Mouse (Mus musculus) small intestine, adult 2 months (tissue): Measurements from ENCODE around the gene Sbf2. TPM values are rescaled to one million over a fixed set of nuclear protein-coding genes. Genes with fewer than 3 reads are reported as not detected.

Experiments
- H3K27ac ChIP-seq: fragments of 200-500 bp; 2 replicates; pipeline ENCODE4 v1.5.1; 2012; ENCODE audit warnings: low read depth, low read length, control low read depth, inconsistent platforms; ENCODE audit not compliant: insufficient read depth
- H3K27me3 ChIP-seq: fragments of 200-500 bp; 2 replicates; pipeline ENCODE4 v1.6.1; 2012; ENCODE audit warnings: mild to moderate bottlenecking, moderate library complexity, low read length, inconsistent platforms; ENCODE audit not compliant: control insufficient read depth, insufficient read depth
- H3K36me3 ChIP-seq: fragments of 200-500 bp; 2 replicates; pipeline ENCODE4 v1.6.1; 2012; ENCODE audit warnings: mild to moderate bottlenecking, low read length, control low read depth, inconsistent platforms; ENCODE audit not compliant: control insufficient read depth, insufficient read depth
- H3K4me1 ChIP-seq: fragments of 200-500 bp; 2 replicates; pipeline ENCODE4 v1.6.1; 2012; ENCODE audit warnings: low read length, inconsistent platforms, mixed read lengths; ENCODE audit not compliant: control insufficient read depth, insufficient read depth, insufficient read length
- H3K4me3 ChIP-seq: fragments of 200-500 bp; 2 replicates; pipeline ENCODE4 v1.5.1; 2012; ENCODE audit warnings: low read depth, mild to moderate bottlenecking, control low read depth, inconsistent platforms, low read length, moderate library complexity
- CTCF ChIP-seq: fragments of 200-500 bp; IDR thresholded peaks from 2 replicates; pipeline ENCODE4 v1.5.1; 2012; ENCODE audit warnings: low read depth, mild to moderate bottlenecking, control low read depth, inconsistent platforms, low read length, moderate library complexity, mixed read lengths; ENCODE audit not compliant: insufficient replicate concordance, insufficient read length; ENCODE audit errors: extremely low read depth
- POLR2A ChIP-seq: fragments of 200-500 bp; IDR thresholded peaks from 2 replicates; pipeline ENCODE4 v1.6.1; 2012; ENCODE audit warnings: low read depth, mild to moderate bottlenecking, control low read depth, inconsistent platforms, low read length, moderate library complexity
- WGBS: fragments of 180-500 bp; shearing (Covaris S2); methylation state at CpG from one replicate; pipeline ENCODE4 v1.1.7; 2018; 5-methylcytosine and 5-hydroxymethylcytosine counted together
- polyA plus RNA-seq: library from polyadenylated mRNA; depleted of rRNA; stranded (reverse); fragments of >200 nt; gene quantifications from 2 replicates; pipeline ENCODE4 v1.2.3, GENCODE M21; 2012

Gene Sbf2
- polyA plus RNA-seq, 1 experiment = 13.7 TPM

- TF ChIP-seq CTCF (no peak), POLR2A (no peak)
- 44% methylated on average over 2 of the region's 2 CpGs for WGBS
- Histone ChIP-seq H3K4me3 (no peak overlapping the region), H3K4me1 (peaks cover 24% of the 10 kb centered on the region), H3K27ac (no peak overlapping the region), H3K36me3 (no peaks in the 10 kb centered on the region), H3K27me3 (peaks cover 11% of the 10 kb centered on the region; the same call in 1 of the 2 replicates)
These were observed 9.3 kb upstream of the Sbf2 start for GRCm38 (mm10) chr7:110624067-110624466.

DNA sequence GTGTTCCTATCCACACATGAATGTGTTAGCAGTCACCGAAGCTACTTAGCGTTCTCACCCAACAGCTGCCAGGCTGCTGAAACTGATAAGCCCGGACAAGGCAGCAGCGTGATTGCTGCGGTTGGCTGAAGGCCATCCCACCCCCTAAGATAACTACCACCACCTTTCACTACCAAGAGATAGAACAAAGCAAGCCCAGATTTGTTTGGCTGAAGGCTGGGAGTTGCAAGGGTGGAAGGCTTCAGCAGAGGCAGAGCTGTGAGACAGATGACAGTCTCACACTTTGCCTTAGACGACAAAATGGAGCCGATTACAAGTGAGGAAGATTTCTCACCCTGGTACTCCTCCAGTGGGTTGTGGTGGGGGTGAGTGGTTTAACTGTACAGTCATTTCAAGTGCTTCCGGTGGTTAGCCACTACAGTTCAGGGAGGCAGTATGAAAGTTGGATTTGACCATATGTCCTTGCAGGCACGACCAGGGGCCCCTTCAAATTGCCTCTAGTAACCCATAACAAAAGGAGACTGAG, 4.4 kb upstream of the Sbf2 start:
- TF ChIP-seq CTCF (no peak), POLR2A (no peak)
- no peak overlapping the region for H3K4me3 ChIP-seq
- H3K27me3 ChIP-seq = no peaks in the 10 kb centered on the region
- no peaks in the 10 kb centered on the region for H3K36me3 ChIP-seq
- WGBS = 9% methylated on average over 9 of the region's 9 CpGs
- no peak overlapping the region for H3K27ac ChIP-seq
- peaks cover 16% of the 10 kb centered on the region; the same call in 1 of the 2 replicates for H3K4me1 ChIP-seq

DNA sequence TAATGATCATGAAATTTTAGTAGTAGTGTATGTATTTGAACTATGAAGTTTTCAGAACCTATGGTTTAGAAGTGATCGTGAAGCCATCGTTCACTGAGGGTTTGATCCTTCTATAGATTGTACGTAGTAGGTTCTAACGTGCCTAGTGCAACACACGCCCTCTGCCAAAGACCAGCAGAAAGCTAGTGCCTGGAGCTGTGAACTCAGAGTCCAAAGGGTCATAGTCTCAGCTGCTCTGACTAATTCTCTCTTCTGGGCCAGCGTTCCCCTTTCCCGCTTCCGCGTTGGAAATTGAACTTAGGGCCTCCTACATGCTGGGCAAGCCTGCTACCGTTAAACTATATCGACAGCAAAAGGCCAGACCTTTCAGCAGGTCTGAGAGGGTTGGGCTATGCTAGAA, 1.1 kb upstream of the Sbf2 start:
- H3K27me3 ChIP-seq = no peaks in the 10 kb centered on the region; the same call in 1 of the 2 replicates
- 8% methylated on average over 11 of the region's 11 CpGs for WGBS
- H3K4me3 ChIP-seq = no peak overlapping the region
- TF ChIP-seq POLR2A (no peak), CTCF (no peak)
- peak overlapping the region; percentile 93 for H3K27ac ChIP-seq
- peaks cover 19% of the 10 kb centered on the region for H3K4me1 ChIP-seq
- H3K36me3 ChIP-seq = no peaks in the 10 kb centered on the region

DNA sequence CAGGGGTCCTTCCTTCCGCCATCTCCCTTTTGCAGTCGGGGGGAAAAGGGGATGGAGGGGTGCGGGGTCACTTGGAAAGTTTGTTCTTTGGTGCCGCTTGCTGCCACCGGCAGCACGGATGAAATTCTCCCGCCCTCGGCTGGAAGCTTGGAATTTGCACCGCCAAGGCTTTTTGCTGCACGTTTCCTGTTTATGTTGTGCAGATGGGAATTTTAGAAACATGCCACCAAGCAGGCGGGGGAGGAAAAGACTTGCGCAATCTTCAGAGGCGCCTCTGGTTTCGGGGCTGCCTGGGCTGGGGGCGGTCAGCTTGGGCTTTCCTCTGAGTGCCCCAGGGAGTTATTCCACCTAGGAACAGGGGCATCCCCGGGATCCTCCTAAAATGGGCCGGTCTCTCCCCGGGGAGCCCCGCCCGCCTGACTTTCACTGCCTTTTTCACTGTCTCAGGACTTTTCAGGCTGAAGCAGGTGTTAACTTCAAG, 469 bp upstream of the Sbf2 start:
- 2% methylated on average over 20 of the region's 20 CpGs for WGBS
- Histone ChIP-seq H3K27ac (peak overlapping the region; percentile 93), H3K4me3 (peak overlapping the region; percentile 83), H3K27me3 (no peaks in the 10 kb centered on the region; the same call in 1 of the 2 replicates), H3K4me1 (peaks cover 16% of the 10 kb centered on the region), H3K36me3 (no peaks in the 10 kb centered on the region)
- TF ChIP-seq POLR2A = peak; percentile 19; the same call in 1 of the 2 replicates
- TF ChIP-seq CTCF = no peak

- WGBS = 4% methylated on average over 17 of the region's 17 CpGs
These were observed 1.2 kb downstream of the Sbf2 start for GRCm38 (mm10) chr7:110613381-110614132.

GRCm38 (mm10) chr7:110606906-110607305, 7.8 kb downstream of the Sbf2 start:
- 96% methylated on average over 1 of the region's 1 CpGs for WGBS

More at GRCm38 (mm10) chr7:110613381-110614132, 1.2 kb downstream of the Sbf2 start:
- no peaks in the 10 kb centered on the region for H3K36me3 ChIP-seq
- H3K4me1 ChIP-seq = peaks cover 8% of the 10 kb centered on the region
- TF ChIP-seq POLR2A (no peak), CTCF (no peak)
- H3K27ac ChIP-seq = peak overlapping the region; percentile 93
- H3K4me3 ChIP-seq = peak overlapping the region; percentile 83
- no peaks in the 10 kb centered on the region; the same call in 1 of the 2 replicates for H3K27me3 ChIP-seq

GRCm38 (mm10) chr7:110605476-110605875, 9.2 kb downstream of the Sbf2 start:
- no peaks in the 10 kb centered on the region for H3K4me1 ChIP-seq
- H3K36me3 ChIP-seq = no peaks in the 10 kb centered on the region
- H3K4me3 ChIP-seq = no peak overlapping the region
- no peaks in the 10 kb centered on the region for H3K27me3 ChIP-seq
- WGBS = 86% methylated on average over 4 of the region's 4 CpGs
- TF ChIP-seq POLR2A (no peak), CTCF (no peak)
- no peak overlapping the region for H3K27ac ChIP-seq

More at GRCm38 (mm10) chr7:110606906-110607305, 7.8 kb downstream of the Sbf2 start:
- TF ChIP-seq POLR2A (no peak), CTCF (no peak)
- Histone ChIP-seq H3K4me1 (no peaks in the 10 kb centered on the region), H3K4me3 (no peak overlapping the region), H3K27ac (no peak overlapping the region), H3K27me3 (no peaks in the 10 kb centered on the region), H3K36me3 (no peaks in the 10 kb centered on the region)
